22 mouse cellular contexts compared by ENCODE assay signal in genomic region chr16:24704215-24704614, GRCm38 (mm10).
DNase-seq lines count a peak whose midpoint lies in the region; ATAC-seq lines count a peak whose summit lies in the region.
"Had no signal": no experiment of that assay in that cellular context is flagged by ENCODE, and none has a peak within 500 bp of the region (broad histone marks: within the 10 kb centered on the region; RNA-seq: fewer than 3 reads in every experiment).

No protein-coding gene starts in this region.

- ATAC-seq in CD4-positive, CD25-positive, alpha-beta regulatory T cell, adult 4 months, result peak; percentile 83
- peak; percentile 38; the same call in 1 of the 2 replicates for ATAC-seq in megakaryocyte, adult 5-6 weeks (ENCODE audit: poor library complexity, severe bottlenecking)
- ATAC-seq: forebrain, embryonic 15.5 days; intestine, embryonic 15.5 days; lung, postnatal 0 days had no signal

- peak; percentile 5 for DNase-seq in 416B (ENCODE audit: low read depth)
- DNase-seq in thymus, postnatal 25 days, result peak; percentile 28
- no peak for DNase-seq in cerebellum, postnatal 25 days
- DNase-seq in urinary bladder, postnatal 25 days (ENCODE audit: low spot score), result no peak
- DNase-seq in cerebellum, postnatal 36 days, result no peak
- DNase-seq: adrenal gland, postnatal 25 days; cerebellum, adult 18-20 months; cerebellum, postnatal 14 days; heart, postnatal 14 days; kidney, adult 8-10 months; kidney, postnatal 10 days; layer of hippocampus, adult 9-11 months; liver, embryonic 13.5 days; lung, adult 18-20 months; midbrain, embryonic 14.5 days; right cerebral cortex, adult 18-20 months; right cerebral cortex, postnatal 4 days had no signal

Comparison
In these comparisons a context has a peak if more than half of its experiments do, and no peak if none do; other contexts are left out.
1. DNase-seq: peak in 416B (single experiment) and thymus, postnatal 25 days (single experiment); none in cerebellum, postnatal 25 days (0 of 2), urinary bladder, postnatal 25 days (single experiment) and cerebellum, postnatal 36 days (0 of 2).